Mouse (Mus musculus): ENCODE data around the gene Rad51b.

The Rad51b gene

GRCm38 (mm10) chr12:79525872-79526271 is 228.8 kb downstream of the Rad51b start:
- no peak for DNase-seq (ENCODE audit: low spot score in 2 of 2)

- DNase-seq (ENCODE audit: low spot score in 2 of 2), result no peak
Observed at GRCm38 (mm10) chr12:79527222-79527621, 230.1 kb downstream of the Rad51b start.

GRCm38 (mm10) chr12:79530275-79530902 is 233.3 kb downstream of the Rad51b start:
- DNase-seq (ENCODE audit: low spot score in 2 of 2), result no peak

GRCm38 (mm10) chr12:79531809-79532798 is 235.0 kb downstream of the Rad51b start:
- DNase-seq (ENCODE audit: low spot score in 2 of 2), result no peak

- no peak for DNase-seq (ENCODE audit: low spot score in 2 of 2)
Observed at GRCm38 (mm10) chr12:79534778-79535177, 237.7 kb downstream of the Rad51b start.

GRCm38 (mm10) chr12:79535532-79536437 is 238.7 kb downstream of the Rad51b start:
- no peak for DNase-seq (ENCODE audit: low spot score in 2 of 2)

- DNase-seq (ENCODE audit: low spot score in 2 of 2), result no peak
Observed at GRCm38 (mm10) chr12:79540176-79540575, 243.1 kb downstream of the Rad51b start.

GRCm38 (mm10) chr12:79541581-79541980 is 244.5 kb downstream of the Rad51b start:
- DNase-seq (ENCODE audit: low spot score in 2 of 2), result no peak

GRCm38 (mm10) chr12:79545063-79545462 is 248.0 kb downstream of the Rad51b start:
- DNase-seq (ENCODE audit: low spot score in 2 of 2), result no peak

- no peak for DNase-seq (ENCODE audit: low spot score in 2 of 2)
Observed at GRCm38 (mm10) chr12:79547556-79547955, 250.5 kb downstream of the Rad51b start.

GRCm38 (mm10) chr12:79548607-79549330 is 251.7 kb downstream of the Rad51b start:
- no peak for DNase-seq (ENCODE audit: low spot score in 2 of 2)

GRCm38 (mm10) chr12:79550049-79550682 is 253.1 kb downstream of the Rad51b start:
- no peak for DNase-seq (ENCODE audit: low spot score in 2 of 2)

- DNase-seq (ENCODE audit: low spot score in 2 of 2), result no peak
Observed at GRCm38 (mm10) chr12:79551274-79551673, 254.2 kb downstream of the Rad51b start.

GRCm38 (mm10) chr12:79553056-79553455 is 256.0 kb downstream of the Rad51b start:
- DNase-seq (ENCODE audit: low spot score in 2 of 2), result no peak

GRCm38 (mm10) chr12:79557904-79558303 is 260.8 kb downstream of the Rad51b start:
- no peak for DNase-seq (ENCODE audit: low spot score in 2 of 2)

GRCm38 (mm10) chr12:79558711-79559110 is 261.6 kb downstream of the Rad51b start:
- DNase-seq (ENCODE audit: low spot score in 2 of 2), result no peak

- DNase-seq (ENCODE audit: low spot score in 2 of 2), result no peak
Observed at GRCm38 (mm10) chr12:79559410-79560015, 262.4 kb downstream of the Rad51b start.

- DNase-seq (ENCODE audit: low spot score in 2 of 2), result no peak
Observed at GRCm38 (mm10) chr12:79560084-79560699, 263.1 kb downstream of the Rad51b start.

GRCm38 (mm10) chr12:79560893-79561292 is 263.8 kb downstream of the Rad51b start:
- no peak for DNase-seq (ENCODE audit: low spot score in 2 of 2)

Measured in cerebellum, postnatal 4 days (tissue).